Mouse (Mus musculus) kidney, postnatal 14 days (tissue): Measurements from ENCODE around the gene Ctr9.
A peak's percentile ranks its signal among the peaks of the same experiment; 100 is the strongest.

Experiments
- DNase-seq: peaks from one replicate; pipeline ENCODE4 v3.0.0; 2022; ENCODE audit warnings: mixed read lengths

Ctr9 gene

DNA sequence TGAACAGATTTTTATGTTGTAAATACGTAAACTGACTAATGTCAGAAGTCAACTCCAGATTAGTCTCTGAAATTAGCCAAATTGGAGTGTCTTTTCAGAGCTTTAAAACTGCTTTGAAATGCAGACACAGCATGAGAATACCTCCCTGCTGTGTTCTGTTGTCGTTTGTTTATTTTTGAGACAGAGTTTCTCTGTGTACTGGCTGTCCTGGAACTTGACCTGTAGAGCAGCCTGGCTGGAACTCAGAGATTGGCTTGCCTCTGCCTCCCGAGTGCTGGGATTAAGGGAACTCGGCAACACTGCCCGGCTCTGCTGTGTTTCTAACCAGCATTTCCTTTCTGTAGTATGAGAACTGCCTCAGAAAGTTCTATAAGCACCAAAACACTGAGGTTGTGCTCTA, 20.2 kb downstream of the Ctr9 start:
- DNase-seq: no peak

DNA sequence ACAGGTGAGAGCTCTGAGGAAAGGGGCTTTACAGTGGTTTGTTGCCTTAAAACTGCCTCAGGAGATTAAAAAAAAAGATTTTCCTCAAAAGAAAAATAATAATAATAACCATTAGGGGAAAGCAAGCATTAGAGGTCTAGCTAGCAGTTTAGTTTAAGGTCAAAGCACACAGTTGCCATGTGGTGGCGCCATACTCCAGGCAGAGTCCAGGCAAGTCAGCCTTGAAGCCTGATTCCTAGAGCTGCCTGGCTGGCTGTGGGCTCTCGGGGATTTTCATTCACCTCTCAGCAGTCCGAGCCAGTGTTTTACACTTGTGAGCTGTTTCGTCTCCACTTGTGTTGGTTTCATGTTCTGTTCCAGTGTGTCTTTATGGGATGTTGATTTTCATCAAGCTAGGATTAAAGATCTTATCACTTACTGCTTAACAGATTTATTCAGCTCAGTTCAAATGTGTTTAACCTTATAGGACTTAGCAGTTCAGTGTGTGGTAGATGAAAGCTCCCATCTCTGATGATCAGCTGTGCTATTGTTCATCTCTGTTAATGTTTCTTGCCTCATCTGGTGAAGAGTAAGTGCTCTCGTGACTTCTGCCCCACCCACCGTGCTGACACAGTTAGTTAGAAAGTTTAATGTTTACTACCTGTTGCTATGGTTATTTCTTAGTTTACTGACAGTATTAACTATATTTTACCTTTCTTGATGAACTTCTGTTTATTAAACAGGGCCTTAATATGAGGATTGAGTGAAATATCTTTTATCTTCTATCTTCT, 21.1 kb downstream of the Ctr9 start:
- DNase-seq: peak; percentile 75

DNA sequence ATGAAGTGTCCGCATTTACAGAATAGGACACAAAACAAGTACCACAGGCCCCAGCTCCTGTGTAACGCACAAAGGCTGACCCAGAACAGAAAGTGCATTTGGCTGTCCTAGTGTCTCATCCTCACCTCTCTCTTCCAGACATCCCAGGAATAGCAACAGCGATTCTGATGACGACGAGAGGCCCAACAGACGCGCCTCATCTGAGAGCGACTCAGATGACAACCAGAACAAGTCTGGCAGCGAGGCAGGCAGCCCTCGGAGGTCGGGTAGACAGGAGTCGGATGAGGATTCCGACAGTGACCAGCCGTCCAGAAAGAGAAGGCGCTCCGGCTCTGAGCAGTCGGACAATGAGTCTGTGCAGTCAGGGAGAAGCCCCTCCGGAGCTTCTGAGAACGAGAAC, 26.5 kb downstream of the Ctr9 start:
- DNase-seq: no peak

DNA sequence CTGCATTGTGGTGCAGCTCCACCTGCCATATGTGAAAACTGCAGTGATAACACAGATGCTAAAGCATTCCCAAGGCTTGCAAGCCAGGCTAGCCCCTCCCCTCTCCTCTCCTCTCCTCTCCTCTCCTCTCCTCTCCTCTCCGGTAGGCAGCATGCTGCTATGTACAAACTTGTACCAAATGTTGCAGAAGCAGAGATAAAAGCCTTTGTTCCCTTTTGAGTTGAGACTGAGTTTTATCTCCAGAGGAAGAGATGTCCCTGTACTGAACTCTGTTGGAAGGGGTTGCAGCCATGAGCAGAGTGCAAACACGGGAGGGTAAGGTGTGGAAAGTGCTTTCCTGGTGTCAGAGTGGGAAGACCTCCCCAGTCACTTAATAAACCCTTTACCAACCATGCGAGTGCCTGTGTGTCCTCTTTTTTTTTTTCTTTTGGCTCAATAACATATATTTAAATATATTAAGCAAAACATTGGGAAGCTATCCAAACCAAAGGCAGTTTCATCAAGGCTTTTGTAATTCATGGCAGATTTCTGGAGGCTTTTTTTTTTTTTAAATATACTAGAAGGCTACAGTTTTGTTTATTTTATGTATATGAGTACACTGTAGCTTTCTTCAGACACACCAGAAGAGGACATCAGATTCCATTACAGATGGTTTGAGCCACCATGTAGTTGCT, 27.4 kb downstream of the Ctr9 start:
- DNase-seq: no peak

DNA sequence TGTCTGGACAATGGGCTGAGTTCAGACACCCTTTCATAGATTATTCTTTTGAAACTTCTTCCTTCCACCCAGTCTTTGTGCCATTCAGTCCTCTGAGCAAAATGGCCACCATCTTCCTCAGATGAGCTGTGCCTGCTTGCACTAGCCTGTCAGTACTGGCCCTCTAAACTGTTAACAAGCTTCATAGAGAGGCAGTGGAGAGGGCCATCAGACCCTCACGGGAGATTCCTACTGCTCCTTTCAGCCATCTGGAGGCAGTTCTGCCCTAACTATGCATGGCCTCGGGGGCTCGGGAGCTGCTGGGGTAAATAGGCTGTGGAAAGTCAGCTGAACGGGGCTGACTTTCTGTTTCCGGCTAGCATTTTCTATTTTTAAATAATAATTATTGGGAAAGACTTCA, 30.8 kb downstream of the Ctr9 start:
- DNase-seq: no peak

DNA sequence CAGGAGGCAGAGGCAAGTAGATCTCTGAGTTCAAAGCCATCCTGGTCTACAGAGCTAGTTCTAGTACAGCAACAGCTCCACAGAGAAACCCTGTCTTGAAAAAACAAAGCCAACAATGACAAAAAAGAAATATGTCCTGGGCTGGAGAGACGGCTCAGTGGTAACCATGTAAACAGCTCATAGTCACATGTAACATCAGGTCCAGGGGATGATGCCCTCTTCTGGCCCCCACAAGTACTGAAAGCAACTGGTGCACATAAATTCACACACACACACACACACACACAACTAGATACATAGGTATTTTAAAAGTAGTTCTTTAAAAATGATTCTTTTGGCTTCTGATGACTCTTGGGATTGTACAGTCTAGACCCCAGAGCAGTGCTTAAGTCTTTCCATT, 34.2 kb downstream of the Ctr9 start:
- no peak for DNase-seq

DNA sequence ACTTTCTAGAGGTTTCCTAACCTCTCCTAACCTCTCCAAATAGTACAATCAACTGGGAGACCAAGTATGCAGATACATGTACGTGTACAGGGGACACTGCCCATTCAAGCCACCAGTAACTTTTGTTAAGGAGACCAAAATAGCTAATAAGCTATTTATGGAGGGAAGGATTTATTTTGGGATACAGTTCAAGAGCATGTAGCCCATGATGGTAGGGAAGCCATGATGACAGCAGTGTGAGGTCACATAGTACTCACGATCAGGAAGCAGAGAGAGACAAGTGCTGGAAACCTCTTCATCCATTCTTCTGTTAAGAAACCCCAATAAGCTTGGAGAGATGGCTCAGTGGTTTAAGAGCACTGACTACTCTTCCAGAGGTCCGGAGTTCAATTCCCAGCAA, 39.4 kb downstream of the Ctr9 start:
- DNase-seq: no peak

DNA sequence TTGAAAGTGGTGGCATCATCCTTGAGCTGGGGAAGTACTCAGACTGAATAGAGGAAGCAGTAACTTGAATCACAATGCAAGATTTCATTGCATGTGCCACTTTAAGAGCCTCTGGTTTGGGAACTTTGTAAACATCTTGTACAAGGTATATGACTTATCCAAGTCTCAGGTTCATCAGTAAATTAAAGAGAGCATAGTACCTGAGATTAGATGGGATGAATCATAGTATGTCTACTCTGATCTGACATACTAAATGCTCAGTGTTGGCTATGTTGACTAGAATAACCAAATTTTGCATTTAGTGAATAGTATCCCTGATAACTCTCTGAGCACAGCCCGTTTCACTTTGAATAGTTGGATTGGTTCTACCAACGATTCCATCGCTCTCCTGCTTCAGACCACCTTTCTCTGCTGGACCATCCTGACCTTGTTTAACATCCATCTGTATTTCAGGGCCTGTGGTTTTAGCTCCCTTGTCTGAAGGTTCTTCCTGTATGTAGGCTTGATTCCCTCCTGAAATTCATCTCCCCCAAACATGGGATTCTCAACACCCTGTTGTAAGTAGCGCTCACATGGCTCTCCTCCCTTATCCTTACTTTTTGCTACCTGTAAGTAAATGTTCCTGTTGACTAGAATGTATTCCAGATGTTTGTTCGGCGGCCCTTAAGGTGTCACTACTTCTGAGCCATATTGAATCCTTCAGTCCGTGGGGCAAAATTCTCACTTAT, 40.9 kb downstream of the Ctr9 start:
- no peak for DNase-seq

DNA sequence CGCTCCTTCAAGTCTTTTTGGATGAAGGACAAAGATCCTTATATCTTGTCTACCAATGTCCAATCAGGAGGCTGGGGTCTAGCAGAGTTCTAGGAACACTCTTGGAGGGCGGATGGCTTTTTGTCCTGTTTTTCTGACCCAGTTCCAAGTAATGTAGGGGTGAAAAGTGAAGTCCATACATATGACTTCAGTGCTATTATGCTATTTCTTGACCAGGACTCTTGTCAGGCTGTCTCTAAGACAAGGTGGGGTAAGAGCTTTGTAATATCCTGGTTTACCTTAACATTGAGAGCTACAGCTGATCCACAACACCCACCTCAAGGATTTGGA, 41.4 kb downstream of the Ctr9 start:
- DNase-seq: no peak

DNA sequence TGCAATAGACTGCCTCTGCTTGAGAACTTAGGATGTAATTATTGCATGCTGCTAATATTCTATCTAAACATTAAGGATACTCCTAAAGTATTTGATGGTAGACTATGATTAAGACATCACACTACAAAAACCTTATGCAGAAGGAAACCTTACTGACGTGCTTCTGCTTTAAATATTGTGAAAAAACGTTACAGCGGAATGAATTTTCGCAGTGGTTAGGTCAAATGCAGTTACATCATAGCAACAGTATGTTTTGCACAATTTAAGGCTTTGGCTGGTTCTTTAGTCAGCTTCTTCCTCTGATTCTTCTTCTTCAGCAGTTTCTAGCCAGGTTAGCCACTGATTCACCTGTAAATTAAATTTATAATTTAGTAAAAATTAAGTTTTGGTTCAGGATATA, 43.7 kb downstream of the Ctr9 start:
- DNase-seq: no peak

DNA sequence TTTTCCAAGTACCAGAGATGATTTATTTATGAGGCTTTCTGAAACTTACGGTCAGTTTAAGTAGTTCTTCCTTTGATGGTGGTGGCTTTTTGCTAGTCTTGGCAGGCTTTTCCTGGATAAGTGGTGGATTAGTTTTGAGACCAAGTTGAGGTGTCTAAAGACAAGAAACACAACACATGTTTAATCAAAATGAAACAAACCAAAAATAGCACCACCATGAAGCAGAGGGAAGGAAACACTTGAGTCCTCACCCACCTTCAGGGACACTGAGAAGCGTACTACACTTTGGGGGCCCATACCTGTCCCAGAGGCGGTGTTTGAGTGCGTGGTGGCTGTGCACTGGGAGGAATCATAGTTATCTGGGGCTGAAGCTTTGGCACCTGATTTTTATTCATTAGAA, 46.5 kb downstream of the Ctr9 start:
- DNase-seq: no peak

DNA sequence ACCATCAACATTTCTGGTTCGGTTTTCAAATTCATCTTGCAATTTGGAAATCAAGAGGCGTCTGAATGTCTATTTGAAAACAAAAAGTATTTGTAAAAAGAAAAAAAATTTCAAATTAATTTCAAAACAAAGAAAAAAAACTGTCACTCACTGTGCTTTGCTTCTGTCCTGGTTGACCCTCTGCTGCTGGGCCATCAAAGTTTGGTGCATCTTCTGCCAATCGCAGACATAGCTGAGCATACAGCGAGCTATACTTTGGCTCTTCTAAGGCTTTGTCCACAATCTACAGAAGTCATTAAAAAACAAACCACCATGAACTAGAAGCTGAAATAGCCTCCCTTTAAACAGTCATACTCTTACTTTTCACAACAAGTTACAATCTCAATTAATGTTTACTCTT, 49.5 kb downstream of the Ctr9 start:
- no peak for DNase-seq

DNA sequence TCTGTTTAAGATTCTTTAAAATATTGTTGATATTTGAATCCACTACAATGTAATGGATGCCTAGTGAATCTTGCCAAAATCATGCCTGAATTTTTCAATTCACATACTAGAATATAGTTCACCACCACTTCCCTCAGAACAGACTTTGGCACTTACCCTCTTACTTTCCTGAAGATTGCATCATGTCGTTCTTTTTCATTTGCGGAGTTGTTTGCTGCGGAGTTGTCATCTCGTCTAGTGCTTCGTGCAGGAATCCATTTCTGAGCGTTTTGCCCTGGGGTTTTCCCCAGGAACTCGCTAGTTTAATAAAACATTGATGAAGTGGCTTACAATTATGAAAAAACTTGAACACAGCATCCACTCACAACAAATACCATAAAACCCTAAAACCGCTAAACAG, 51.3 kb downstream of the Ctr9 start:
- no peak for DNase-seq

DNA sequence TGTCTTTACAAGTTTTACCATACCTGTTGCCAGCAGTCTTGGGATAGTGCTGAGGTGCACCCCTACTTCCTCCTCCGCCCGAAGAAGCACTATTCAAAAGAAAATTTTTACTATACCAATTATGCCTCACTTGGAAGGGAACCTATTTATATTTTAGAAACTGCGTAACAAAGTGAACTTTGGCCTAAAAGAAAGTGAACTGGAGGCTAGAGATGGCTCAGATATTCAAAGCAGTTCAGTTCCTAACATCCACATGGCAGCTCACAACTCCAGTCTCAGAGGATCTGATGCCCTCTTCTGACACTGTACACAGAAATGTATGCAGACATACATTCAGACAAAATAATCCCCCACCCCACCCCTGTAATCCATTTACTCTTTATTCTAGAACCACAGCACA, 52.1 kb downstream of the Ctr9 start:
- no peak for DNase-seq

DNA sequence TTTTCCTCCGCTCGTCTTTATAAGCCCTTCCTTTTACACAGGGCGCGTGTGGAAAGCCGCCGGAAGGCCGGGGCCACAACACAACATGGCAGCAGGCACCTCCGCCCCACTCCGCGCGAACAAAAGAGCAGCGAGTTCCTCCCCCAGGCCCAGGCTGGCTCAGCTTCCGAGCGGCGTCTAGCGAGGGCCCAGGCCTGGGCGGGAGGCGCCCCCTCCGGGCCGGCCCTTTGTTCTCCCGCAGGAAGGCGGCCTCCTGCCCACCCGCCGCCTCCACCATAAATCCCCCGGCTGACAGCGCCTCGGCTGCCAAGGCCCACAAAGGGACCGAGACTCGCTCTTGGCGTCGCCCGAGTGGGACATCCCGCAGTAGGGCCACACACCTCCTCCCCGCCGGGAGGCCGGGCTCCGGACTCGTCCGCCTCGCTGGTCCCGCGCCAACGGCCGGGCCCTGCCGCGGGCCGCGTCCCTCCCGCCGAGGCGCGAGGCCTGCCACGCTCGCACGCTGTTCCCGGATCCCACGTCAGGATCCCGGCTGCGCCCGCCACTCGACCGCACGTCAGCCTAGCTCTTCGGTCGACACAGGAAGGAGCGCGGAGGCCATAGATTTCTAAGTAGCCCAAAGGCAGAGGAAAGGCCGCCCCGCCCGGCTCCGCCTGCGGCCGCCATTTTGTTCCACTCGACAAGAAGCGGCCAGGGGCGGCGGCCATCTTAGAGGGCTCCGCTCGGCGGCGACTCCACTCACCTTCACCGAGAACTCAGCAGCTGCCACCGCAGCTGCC, 53.5 kb downstream of the Ctr9 start:
- peak; percentile 92 for DNase-seq

DNA sequence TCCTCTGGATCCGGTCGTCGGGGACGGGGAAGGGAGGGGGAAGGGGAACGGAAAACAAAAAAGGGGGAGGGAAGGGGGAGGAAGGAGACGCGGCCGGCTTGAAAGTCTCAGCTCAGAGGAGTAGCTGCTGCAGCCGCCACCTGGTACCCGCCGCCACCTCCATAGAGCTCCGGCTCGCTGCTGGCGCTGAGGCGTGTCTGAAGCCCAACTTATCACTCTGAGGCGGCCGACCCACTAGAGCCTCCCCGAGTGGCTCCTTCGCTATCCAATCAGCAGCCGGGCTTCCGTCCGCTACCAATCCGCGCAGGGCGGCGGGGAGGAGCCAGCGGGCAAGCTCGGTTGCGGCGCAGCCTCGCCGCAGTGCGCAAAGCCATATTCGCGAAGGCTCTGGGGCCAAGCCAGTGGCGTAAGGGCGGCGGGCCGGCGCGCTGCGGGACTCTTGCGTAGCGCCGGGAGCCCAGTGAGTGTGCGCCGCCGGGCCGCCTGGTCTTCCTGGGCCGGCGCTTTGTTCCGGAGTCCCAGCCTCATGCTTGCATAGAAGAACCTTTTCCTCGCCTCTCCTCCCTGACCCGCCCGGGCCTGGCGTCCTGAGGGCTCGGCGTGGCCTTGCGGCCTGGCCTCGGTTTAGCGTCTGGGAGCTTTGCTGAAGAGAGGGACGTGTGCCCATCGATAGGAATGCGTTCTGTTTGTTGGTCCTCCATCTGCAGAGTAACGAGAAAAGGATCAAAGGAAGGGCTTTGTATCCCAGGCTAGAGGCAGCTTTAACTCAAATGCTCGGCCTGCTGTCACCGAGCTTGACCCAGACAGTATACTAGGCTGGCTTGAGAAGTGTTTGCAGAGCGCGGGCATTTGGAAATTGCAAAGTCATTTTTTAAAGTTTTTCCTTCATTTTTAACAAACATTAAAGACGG, 54.3 kb downstream of the Ctr9 start, which contains the start of gene Eif4g2:
Gene Eif4g2 (minus strand): TSS at position 209 of the 911 bp plus-strand sequence.
- DNase-seq: peak; percentile 100

DNA sequence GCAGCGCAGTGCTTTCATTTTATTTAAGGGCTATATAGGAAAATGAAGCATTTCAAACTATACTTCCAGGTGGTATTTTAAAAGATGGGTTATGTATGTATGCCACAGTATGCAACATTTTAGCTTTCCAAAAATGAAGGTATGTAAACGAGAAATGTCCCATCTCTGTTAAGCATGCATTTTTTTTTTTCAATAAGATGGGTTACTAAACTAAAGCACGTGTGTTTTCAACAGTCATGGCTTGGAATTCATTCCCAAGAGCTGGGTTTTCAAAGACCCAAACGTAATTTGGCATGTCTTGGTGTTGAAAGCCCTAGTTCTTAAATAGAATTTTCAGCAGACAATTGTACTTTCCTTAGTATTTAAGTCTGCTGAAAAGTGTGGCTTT, 55.0 kb downstream of the Ctr9 start:
- no peak for DNase-seq

DNA sequence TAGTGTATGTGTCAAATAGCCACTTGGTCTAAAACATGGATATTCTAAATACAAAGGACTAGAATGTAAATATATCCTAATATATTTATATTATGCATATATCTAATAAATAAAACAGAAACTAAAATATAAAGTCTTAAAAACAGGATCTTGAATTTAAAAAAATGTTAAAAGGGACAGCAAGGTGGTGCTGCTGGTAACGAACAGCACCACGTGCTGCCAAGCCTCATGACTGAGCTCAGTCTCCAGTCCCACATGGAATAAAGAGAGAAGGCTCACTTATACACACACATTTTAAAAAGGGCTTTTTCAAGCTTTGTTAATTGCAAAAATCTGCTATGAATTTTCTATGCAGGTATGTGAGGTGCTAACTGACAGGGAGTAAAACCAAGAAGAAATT, 55.7 kb downstream of the Ctr9 start:
- no peak for DNase-seq

DNA sequence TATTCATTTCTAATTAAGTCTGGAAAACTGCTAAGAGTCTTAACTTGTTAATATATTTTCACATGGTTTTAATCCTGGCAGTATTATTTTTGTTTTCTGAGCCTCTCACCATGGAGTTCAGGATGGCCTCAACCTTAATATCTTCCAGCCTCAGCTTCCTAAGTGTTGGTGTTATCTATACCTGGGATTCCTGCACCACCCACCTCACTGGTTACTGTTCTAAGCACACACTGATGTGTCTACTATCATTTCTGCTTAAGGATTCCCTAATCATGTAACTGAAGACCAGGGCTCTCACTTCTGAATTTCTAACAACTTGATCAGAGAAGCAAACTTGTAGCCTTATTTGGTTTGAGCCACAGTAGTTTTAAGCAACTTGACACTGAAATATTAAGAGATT, 56.4 kb downstream of the Ctr9 start:
- DNase-seq: no peak

DNA sequence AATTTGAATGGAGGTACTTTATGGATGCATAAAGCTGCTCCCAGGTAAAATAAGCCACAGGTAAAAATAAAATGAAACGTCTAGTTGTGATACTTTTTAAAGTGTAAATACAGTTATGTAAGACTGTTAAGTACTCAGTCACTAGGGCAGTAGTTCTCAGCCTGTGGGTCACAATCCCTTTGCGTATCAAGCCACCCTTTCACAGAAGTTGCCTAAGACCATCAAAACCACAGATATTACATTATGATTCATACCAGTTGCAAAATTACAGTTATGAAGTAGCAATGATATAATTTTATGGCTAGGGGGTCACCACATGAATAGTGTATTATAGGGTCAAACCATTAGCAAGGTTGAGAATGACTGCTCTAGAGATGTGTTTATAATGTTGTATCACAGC, 66.4 kb downstream of the Ctr9 start:
- no peak for DNase-seq

DNA sequence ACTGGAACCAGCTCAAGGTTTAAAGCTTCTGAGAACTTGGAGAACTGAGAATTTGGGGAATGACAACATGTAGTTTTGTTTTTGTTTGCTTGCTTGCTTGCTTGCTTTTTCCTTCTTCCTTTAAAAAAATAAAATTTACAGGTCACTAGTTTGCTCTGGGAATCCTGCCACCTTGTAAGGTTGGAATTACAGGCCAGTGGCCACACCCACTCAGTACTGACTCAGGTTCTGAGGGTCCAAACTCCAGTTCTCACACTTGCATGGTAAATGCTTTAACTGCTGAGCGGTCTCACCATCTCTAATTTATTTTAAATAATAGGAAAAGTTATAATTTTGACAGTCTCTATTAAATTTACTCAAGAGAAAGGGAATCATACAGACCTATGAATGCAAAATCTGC, 69.4 kb downstream of the Ctr9 start:
- peak; percentile 73 for DNase-seq
